Mouse (Mus musculus) C2C12 (cell line): ENCODE measurements at regions not wholly inside any gene's neighbourhood (a gene's known extent, or its start where the extent isn't known, plus 50 kb on each side); places are given as distances from the start of the nearest gene placed in this dataset.

Source experiments
- CTCF ChIP-seq: IDR thresholded peaks from one replicate; pipeline ENCODE4 v1.5.1; 2011; ENCODE audit not compliant: control insufficient read depth, insufficient read depth, insufficient read length
- FOSL1 ChIP-seq: IDR thresholded peaks from one replicate; pipeline ENCODE4 v1.8.0; 2011; ENCODE audit warnings: mild to moderate bottlenecking, low read length; ENCODE audit not compliant: poor library complexity, insufficient read depth, severe bottlenecking
- MYOG ChIP-seq: IDR thresholded peaks from one replicate; pipeline ENCODE4 v1.6.1; 2011; ENCODE audit not compliant: control insufficient read depth, insufficient read length; ENCODE audit errors: extremely low read depth
- USF1 ChIP-seq: IDR thresholded peaks from one replicate; pipeline ENCODE4 v1.6.1; 2011; ENCODE audit warnings: low read depth, mild to moderate bottlenecking, control low read depth, moderate library complexity

GRCm38 (mm10) chr2:51045626-51046025 lies 103.3 kb downstream of the Rnd3 start:
- TF ChIP-seq CTCF (no peak), MYOG (no peak), USF1 (no peak), FOSL1 (no peak)
